Mouse (Mus musculus) kidney, adult 18-20 months (tissue): Measurements from ENCODE around the gene Dydc2.
"Not testable (repeated sequence)": the region's sequence is repeated elsewhere in the genome, so short reads cannot be mapped to it uniquely, and the experiment has no call there.

ENCODE experiments used
- DNase-seq: peaks from one replicate; pipeline ENCODE4 v3.0.0; 2021

Dydc2 gene

GRCm38 (mm10) chr14:41069108-41069507 is at the start of gene Dydc2:
Gene Dydc2, minus strand, starts transcription at chr14:41069208.
- DNase-seq: no peak

- no peak for DNase-seq
Measured at GRCm38 (mm10) chr14:41116271-41116670, 47.3 kb upstream of the Dydc2 start.

GRCm38 (mm10) chr14:41112944-41113343 is 43.9 kb upstream of the Dydc2 start:
- DNase-seq: no peak

GRCm38 (mm10) chr14:41111031-41111668 is 42.1 kb upstream of the Dydc2 start:
- DNase-seq: no peak

GRCm38 (mm10) chr14:41104853-41105444 is 35.9 kb upstream of the Dydc2 start, which contains the start of gene Mat1a:
Gene Mat1a, plus strand, starts transcription at chr14:41105035.
- no peak for DNase-seq

GRCm38 (mm10) chr14:41102269-41102668 is 33.3 kb upstream of the Dydc2 start:
- DNase-seq: no peak

GRCm38 (mm10) chr14:41101242-41101641 is 32.2 kb upstream of the Dydc2 start:
- no peak for DNase-seq

GRCm38 (mm10) chr14:41100712-41101111 is 31.7 kb upstream of the Dydc2 start:
- DNase-seq: no peak

GRCm38 (mm10) chr14:41098726-41099125 is 29.7 kb upstream of the Dydc2 start:
- DNase-seq: no peak

GRCm38 (mm10) chr14:41096296-41096860 is 27.4 kb upstream of the Dydc2 start:
- DNase-seq: no peak

- no peak for DNase-seq
Measured at GRCm38 (mm10) chr14:41094114-41094513, 25.1 kb upstream of the Dydc2 start.

- DNase-seq: peak; percentile 8
Measured at GRCm38 (mm10) chr14:41090777-41091176, 21.8 kb upstream of the Dydc2 start.

GRCm38 (mm10) chr14:41087509-41087908 is 18.5 kb upstream of the Dydc2 start:
- peak; percentile 29 for DNase-seq

- DNase-seq: no peak
Measured at GRCm38 (mm10) chr14:41082408-41082807, 13.4 kb upstream of the Dydc2 start.

GRCm38 (mm10) chr14:41072944-41073275 is 3.9 kb upstream of the Dydc2 start:
- no peak for DNase-seq

GRCm38 (mm10) chr14:41072229-41072943 is 3.4 kb upstream of the Dydc2 start, which contains the start of gene Dydc1:
Gene Dydc1, plus strand, starts transcription at chr14:41072911.
- peak; percentile 58 for DNase-seq

GRCm38 (mm10) chr14:41070343-41070742 is 1.3 kb upstream of the Dydc2 start:
- no peak for DNase-seq

GRCm38 (mm10) chr14:41066416-41066815 is 2.6 kb downstream of the Dydc2 start:
- no peak for DNase-seq

GRCm38 (mm10) chr14:41065168-41065567 is 3.8 kb downstream of the Dydc2 start:
- DNase-seq: no peak

GRCm38 (mm10) chr14:41053190-41053589 is 15.8 kb downstream of the Dydc2 start:
- DNase-seq: not testable (repeated sequence)

GRCm38 (mm10) chr14:41052481-41052880 is 16.5 kb downstream of the Dydc2 start:
- DNase-seq: no peak

GRCm38 (mm10) chr14:41050471-41050870 is 18.5 kb downstream of the Dydc2 start:
- DNase-seq: no peak

GRCm38 (mm10) chr14:41047402-41047801 is 21.6 kb downstream of the Dydc2 start:
- DNase-seq: no peak
